ENCODE assay signal across 25 mouse cellular contexts in the genomic region with DNA sequence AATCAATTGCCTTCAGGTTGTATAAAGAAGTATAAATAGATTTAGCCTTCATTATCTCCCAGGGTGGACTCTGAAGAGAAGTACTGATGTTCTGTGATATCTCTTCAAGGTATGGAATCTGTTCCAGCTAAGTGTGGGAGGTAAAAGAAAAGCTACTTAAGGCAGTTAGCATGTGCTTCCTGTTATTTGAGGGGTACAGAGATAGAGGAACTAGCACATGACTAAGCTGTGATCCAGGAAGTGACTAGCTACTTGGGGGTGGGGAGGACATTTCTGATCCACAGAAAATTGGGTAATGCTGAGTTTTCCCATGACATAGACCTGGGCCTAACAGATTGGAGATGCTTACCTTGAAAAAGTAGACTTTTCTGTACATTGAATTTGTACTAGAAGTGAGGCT.
DNase-seq lines count a peak whose midpoint lies in the region; ATAC-seq and TF ChIP-seq lines count a peak whose summit lies in the region.
"Had no signal": no experiment of that assay in that cellular context is flagged by ENCODE, and none has a peak within 500 bp of the region (broad histone marks: within the 10 kb centered on the region; RNA-seq: fewer than 3 reads in every experiment).

No protein-coding gene starts in this region.

- no peaks in the 10 kb centered on the region for H3K9me3 ChIP-seq in MEL (replicated peaks; ENCODE audit: insufficient read depth, low read length)
- H3K9me3 ChIP-seq: forebrain, embryonic 10.5 days; forebrain, embryonic 13.5 days; heart, embryonic 10.5 days; heart, embryonic 13.5 days; hindbrain, embryonic 12.5 days; hindbrain, embryonic 15.5 days had no signal

- no peak for TF ChIP-seq CTCF in MEL (IDR thresholded peaks at IDR 0.05 in 2 of 3, conservative IDR thresholded peaks at IDR 0.05 in 1 of 3; ENCODE audit: control insufficient read depth in 1 of 3, insufficient read depth in 1 of 3, low read depth in 2 of 3, low read length in 3 of 3, poor library complexity in 1 of 3, severe bottlenecking in 1 of 3)
- no peak for TF ChIP-seq CTCF in layer of hippocampus, adult 2 months (conservative IDR thresholded peaks at IDR 0.05)

- DNase-seq in MEL (ENCODE audit: low read depth, low spot score) = peak; percentile 56
- DNase-seq in layer of hippocampus, postnatal 10 days (ENCODE audit: low spot score in 2 of 2) = no peak
- DNase-seq in frontal cortex, adult 2 months (ENCODE audit: extremely low spot score in 1 of 2, low spot score in 1 of 2) = no peak
- DNase-seq in layer of hippocampus, adult 2 months (ENCODE audit: low spot score in 2 of 2) = no peak
- DNase-seq: adrenal gland, adult 2 months; adrenal gland, postnatal 14 days; cerebellum, adult 11-12 months; cerebellum, adult 8-10 months; cerebellum, postnatal 36 days; gastrocnemius, postnatal 25 days; heart, adult 2 months; heart, postnatal 14 days; heart, postnatal 4 days had no signal

- H3K27ac ChIP-seq in MEL (ENCODE audit: control insufficient read depth, low read depth, low read length) = no peak overlapping the region
- no peak overlapping the region for H3K27ac ChIP-seq in layer of hippocampus, adult 2 months
- H3K27ac ChIP-seq: forebrain, embryonic 10.5 days; forebrain, embryonic 13.5 days; heart, adult 2 months; heart, embryonic 10.5 days; heart, embryonic 13.5 days; hindbrain, embryonic 12.5 days; hindbrain, embryonic 15.5 days had no signal

- no peaks in the 10 kb centered on the region; a peak in 1 of 4 replicates for H3K36me3 ChIP-seq in MEL (ENCODE audit: control insufficient read depth in 1 of 2, insufficient read depth in 2 of 2, low read length in 2 of 2)
- H3K36me3 ChIP-seq: forebrain, embryonic 10.5 days; heart, embryonic 10.5 days; heart, embryonic 13.5 days; hindbrain, embryonic 12.5 days; hindbrain, embryonic 15.5 days had no signal

- peak; percentile 49 to 63; a peak in 2 of 4 replicates for TF ChIP-seq EP300 in MEL (IDR thresholded peaks at IDR 0.05; ENCODE audit: low read depth in 1 of 2, low read length in 2 of 2)

- TF ChIP-seq RAD21 in MEL (IDR thresholded peaks at IDR 0.05; ENCODE audit: low read depth, low read length) = no peak

- no peak for TF ChIP-seq POLR2A in MEL (IDR thresholded peaks at IDR 0.05; ENCODE audit: control insufficient read depth in 1 of 2, insufficient read depth in 1 of 2, low read depth in 1 of 2, low read length in 2 of 2, poor library complexity in 1 of 2)

- no peaks in the 10 kb centered on the region for H3K79me2 ChIP-seq in MEL (ENCODE audit: control insufficient read depth, insufficient read depth, low read length, poor library complexity)

- no peaks in the 10 kb centered on the region; a peak in 1 of 4 replicates for H3K4me1 ChIP-seq in MEL (ENCODE audit: control insufficient read depth in 1 of 2, insufficient read depth in 2 of 2, low read length in 2 of 2)
- H3K4me1 ChIP-seq: forebrain, embryonic 10.5 days; heart, embryonic 10.5 days; heart, embryonic 13.5 days; hindbrain, embryonic 12.5 days; hindbrain, embryonic 15.5 days had no signal

- no peak overlapping the region for H3K4me3 ChIP-seq in MEL (ENCODE audit: control insufficient read depth in 1 of 2, insufficient read depth in 1 of 2, low read depth in 2 of 2, low read length in 2 of 2)
- H3K4me3 ChIP-seq in layer of hippocampus, adult 2 months = no peak overlapping the region
- H3K4me3 ChIP-seq: forebrain, embryonic 10.5 days; forebrain, embryonic 13.5 days; heart, adult 2 months; heart, embryonic 10.5 days; heart, embryonic 13.5 days; hindbrain, embryonic 12.5 days; hindbrain, embryonic 15.5 days had no signal

- no peaks in the 10 kb centered on the region for H3K27me3 ChIP-seq in MEL (ENCODE audit: control insufficient read depth in 1 of 2, insufficient read depth in 2 of 2, low read length in 2 of 2)
- H3K27me3 ChIP-seq: forebrain, embryonic 13.5 days; heart, embryonic 13.5 days; hindbrain, embryonic 12.5 days; hindbrain, embryonic 15.5 days; Patski had no signal

- H3K9ac ChIP-seq in MEL (ENCODE audit: control insufficient read depth, low read depth, low read length, poor library complexity, severe bottlenecking) = no peak overlapping the region
- H3K9ac ChIP-seq: forebrain, embryonic 13.5 days; heart, embryonic 13.5 days; hindbrain, embryonic 12.5 days; hindbrain, embryonic 15.5 days had no signal

- peak; percentile 95 for ATAC-seq in common myeloid progenitor, adult 5-6 weeks (replicated peaks; ENCODE audit: low read depth, poor library complexity, severe bottlenecking)
- peak; percentile 100 for ATAC-seq in megakaryocyte, adult 5-6 weeks (ENCODE audit: poor library complexity, severe bottlenecking)
- peak; percentile 94 for ATAC-seq in neutrophil, adult 5-6 weeks (ENCODE audit: extremely low read depth, insufficient number of reproducible peaks, low FRiP score, poor library complexity, severe bottlenecking)
- ATAC-seq: CD4-positive, CD25-positive, alpha-beta regulatory T cell, adult 4 months; forebrain, embryonic 13.5 days; forebrain, embryonic 16.5 days; Patski had no signal

TF ChIP-seq in MEL, 35 proteins besides CTCF, POLR2A, EP300 and RAD21:
- TF ChIP-seq GATA1 (IDR thresholded peaks at IDR 0.05; ENCODE audit: low read depth, low read length) (peak; percentile 29; the same call in 1 of the 2 replicates), CHD1 (IDR thresholded peaks at IDR 0.05; ENCODE audit: low read depth, low read length) (no peak), MYB (IDR thresholded peaks at IDR 0.05; ENCODE audit: low read depth, low read length) (0 out of 2 replicates have a peak, but pooled peaks have one; percentile 25), CHD2 (IDR thresholded peaks at IDR 0.05; ENCODE audit: low read length) (no peak), MAZ (IDR thresholded peaks at IDR 0.05; ENCODE audit: low read depth, low read length) (0 out of 2 replicates have a peak, but pooled peaks have one; percentile 23), MYC (IDR thresholded peaks at IDR 0.05; ENCODE audit: low read depth, low read length) (peak; percentile 74; the same call in 1 of the 2 replicates), USF1 (IDR thresholded peaks at IDR 0.05; ENCODE audit: low read depth, low read length) (peak; percentile 71), TCF12 (IDR thresholded peaks at IDR 0.05; ENCODE audit: low read depth, low read length) (0 out of 2 replicates have a peak, but pooled peaks have one; percentile 8), HCFC1 (IDR thresholded peaks at IDR 0.05; ENCODE audit: low read depth, low read length) (no peak), USF2 (IDR thresholded peaks at IDR 0.05; ENCODE audit: borderline replicate concordance in 1 of 2, insufficient read depth in 1 of 2, low read depth in 1 of 2, low read length in 2 of 2) (no peak), ZMIZ1 (IDR thresholded peaks at IDR 0.05; ENCODE audit: low read depth, low read length) (no peak), RCOR1 (IDR thresholded peaks at IDR 0.05; ENCODE audit: low read depth, low read length) (0 out of 2 replicates have a peak, but pooled peaks have one; percentile 12), MXI1 (IDR thresholded peaks at IDR 0.05; ENCODE audit: low read depth, low read length) (no peak), TBP (IDR thresholded peaks at IDR 0.05; ENCODE audit: low read depth, low read length) (no peak), ZKSCAN1 (IDR thresholded peaks at IDR 0.05; ENCODE audit: low read depth, low read length) (no peak), ETS1 (IDR thresholded peaks at IDR 0.05; ENCODE audit: low read depth, low read length) (0 out of 2 replicates have a peak, but pooled peaks have one; percentile 43), KAT2A (conservative IDR thresholded peaks at IDR 0.05; ENCODE audit: low read depth, low read length) (no peak), SMC3 (IDR thresholded peaks at IDR 0.05; ENCODE audit: low read depth, low read length) (no peak), E2F4 (IDR thresholded peaks at IDR 0.05; ENCODE audit: borderline replicate concordance, low read depth, low read length) (no peak), MAX (IDR thresholded peaks at IDR 0.05; ENCODE audit: low read length) (peak; percentile 97), NRF1 (IDR thresholded peaks at IDR 0.05; ENCODE audit: insufficient read depth, low read depth, low read length, poor library complexity, severe bottlenecking) (no peak), GABPA (IDR thresholded peaks at IDR 0.05; ENCODE audit: low read depth, low read length) (no peak), JUND (IDR thresholded peaks at IDR 0.05; ENCODE audit: low read depth, low read length) (no peak), ELF1 (IDR thresholded peaks at IDR 0.05; ENCODE audit: low read depth, low read length) (peak; percentile 62; the same call in 1 of the 2 replicates), BHLHE40 (IDR thresholded peaks at IDR 0.05; ENCODE audit: borderline replicate concordance, low read depth, low read length) (peak; percentile 67; the same call in 1 of the 2 replicates)
